8 mouse cellular contexts compared by ENCODE assay signal in genomic region chr4:64533019-64533418, GRCm38 (mm10).
DNase-seq lines count a peak whose midpoint lies in the region; ATAC-seq and TF ChIP-seq lines count a peak whose summit lies in the region.

No protein-coding gene starts in this region.

- H3K27me3 ChIP-seq in forebrain, embryonic 16.5 days (replicated peaks; ENCODE audit: control insufficient read depth, insufficient read depth, low read length) = no peaks in the 10 kb centered on the region
- no peaks in the 10 kb centered on the region for H3K27me3 ChIP-seq in forebrain, embryonic 11.5 days (ENCODE audit: control insufficient read depth, insufficient read depth, low read length)
- H3K27me3 ChIP-seq in lung, postnatal 0 days (replicated peaks; ENCODE audit: insufficient read depth, low read length) = no peaks in the 10 kb centered on the region

- WGBS in forebrain, embryonic 16.5 days = 25% methylated on average over 3 of the region's 3 CpGs
- WGBS in forebrain, embryonic 11.5 days = 34% methylated on average over 3 of the region's 3 CpGs
- 36% methylated on average over 3 of the region's 3 CpGs for WGBS in lung, postnatal 0 days

- H3K4me2 ChIP-seq in forebrain, embryonic 16.5 days (ENCODE audit: low read length) = no peak overlapping the region
- no peak overlapping the region for H3K4me2 ChIP-seq in forebrain, embryonic 11.5 days (ENCODE audit: low read depth, low read length, severe bottlenecking)
- H3K4me2 ChIP-seq in lung, postnatal 0 days (replicated peaks; ENCODE audit: low read depth, low read length) = no peak overlapping the region

- TF ChIP-seq CTCF in lung, postnatal 0 days (IDR thresholded peaks at IDR 0.05) = peak; percentile 66

- H3K27ac ChIP-seq in forebrain, embryonic 16.5 days (ENCODE audit: low read length) = no peak overlapping the region
- no peak overlapping the region for H3K27ac ChIP-seq in forebrain, embryonic 11.5 days (ENCODE audit: low read depth, low read length)
- no peak overlapping the region for H3K27ac ChIP-seq in lung, postnatal 0 days (ENCODE audit: low read length)

- intact Hi-C loops in left cerebral cortex, postnatal 10 days (cut with DNase I) = loop anchor here (5.0 kb wide), 3 partner anchors 589 to 1049 kb away; partner anchors contain the start of gene Pappa

- no peak overlapping the region for H3K4me3 ChIP-seq in forebrain, embryonic 16.5 days (replicated peaks; ENCODE audit: low read length)
- no peak overlapping the region for H3K4me3 ChIP-seq in forebrain, embryonic 11.5 days (ENCODE audit: low read depth, low read length)
- H3K4me3 ChIP-seq in lung, postnatal 0 days (ENCODE audit: low read depth, low read length) = no peak overlapping the region

- no peak overlapping the region for H3K9ac ChIP-seq in forebrain, embryonic 16.5 days (replicated peaks; ENCODE audit: low read depth, low read length)
- no peak overlapping the region for H3K9ac ChIP-seq in forebrain, embryonic 11.5 days (ENCODE audit: low read length)
- no peak overlapping the region for H3K9ac ChIP-seq in lung, postnatal 0 days (replicated peaks; ENCODE audit: low read depth)

- no peaks in the 10 kb centered on the region for H3K4me1 ChIP-seq in forebrain, embryonic 16.5 days (replicated peaks; ENCODE audit: control insufficient read depth, insufficient read depth, low read length)
- H3K4me1 ChIP-seq in forebrain, embryonic 11.5 days (replicated peaks; ENCODE audit: control insufficient read depth, insufficient read depth, low read length) = no peaks in the 10 kb centered on the region
- H3K4me1 ChIP-seq in lung, postnatal 0 days (ENCODE audit: insufficient read depth, low read depth, low read length) = no peaks in the 10 kb centered on the region

- H3K9me3 ChIP-seq in forebrain, embryonic 16.5 days (ENCODE audit: control insufficient read depth, low read length) = no peaks in the 10 kb centered on the region
- no peaks in the 10 kb centered on the region for H3K9me3 ChIP-seq in forebrain, embryonic 11.5 days (ENCODE audit: control insufficient read depth, low read length)
- no peaks in the 10 kb centered on the region for H3K9me3 ChIP-seq in lung, postnatal 0 days (ENCODE audit: low read length)

- 0 out of 2 replicates have a peak, but pooled peaks have one; percentile 33 for ATAC-seq in forebrain, embryonic 16.5 days
- ATAC-seq in forebrain, embryonic 11.5 days (replicated peaks; ENCODE audit: low FRiP score) = no peak
- peak; percentile 52; the same call in 1 of the 2 replicates for ATAC-seq in lung, postnatal 0 days
- no peak for ATAC-seq in inflammation-experienced regulatory T-cells, adult 6 months

- no peak for DNase-seq in forebrain, embryonic 11.5 days (ENCODE audit: low spot score)
- DNase-seq in left cerebral cortex, postnatal 10 days (ENCODE audit: extremely low spot score in 1 of 2, low spot score in 2 of 2) = peak; percentile 8 to 18
- no peak for DNase-seq in left cerebral cortex, adult 11 months (ENCODE audit: low spot score)
- peak; percentile 26 for DNase-seq in cerebellum, adult 11 months
- peak; percentile 68 for DNase-seq in lung, postnatal 0 days (ENCODE audit: low spot score)
- no peak for DNase-seq in thymus, postnatal 4 days

- H3K36me3 ChIP-seq in forebrain, embryonic 16.5 days (ENCODE audit: control insufficient read depth, insufficient read depth) = no peaks in the 10 kb centered on the region
- H3K36me3 ChIP-seq in forebrain, embryonic 11.5 days (ENCODE audit: control insufficient read depth, insufficient read depth, low read length) = no peaks in the 10 kb centered on the region
- H3K36me3 ChIP-seq in lung, postnatal 0 days (ENCODE audit: insufficient read depth, low read length) = no peaks in the 10 kb centered on the region

- no peak for TF ChIP-seq EP300 in lung, postnatal 0 days (IDR thresholded peaks at IDR 0.05)

Comparison
In these comparisons a context has a peak if more than half of its experiments do, and no peak if none do; other contexts are left out.
1. ATAC-seq: peak in forebrain, embryonic 16.5 days (single experiment) and lung, postnatal 0 days (single experiment); none in forebrain, embryonic 11.5 days (single experiment) and inflammation-experienced regulatory T-cells, adult 6 months (single experiment).
2. DNase-seq: peak in left cerebral cortex, postnatal 10 days (2 of 2), cerebellum, adult 11 months (single experiment) and lung, postnatal 0 days (single experiment); none in forebrain, embryonic 11.5 days (single experiment), left cerebral cortex, adult 11 months (single experiment) and thymus, postnatal 4 days (single experiment).